Mouse (Mus musculus): Measurements from ENCODE around the gene Gmeb1.

GRCm38 (mm10) chr4:132302939-132303479 lies 41.6 kb upstream of the Gmeb1 start, which contains the start of gene Rab42:
- no peak; the same call in 1 of the 2 replicates for TF ChIP-seq CTCF (IDR thresholded peaks at IDR 0.05; ENCODE audit: low read depth)
- no peak for TF ChIP-seq EP300 (IDR thresholded peaks at IDR 0.05; ENCODE audit: low read depth)

Data from liver, embryonic 14.5 days (tissue).